Mouse (Mus musculus) embryonic facial prominence, embryonic 11.5 days (tissue): ENCODE data around the gene Ms4a2. TPM values are rescaled to one million over a fixed set of nuclear protein-coding genes. Genes with fewer than 3 reads are reported as not detected.

Experiments
- ATAC-seq: fragments of 200-750 bp; cut with Nextera tagmentation; replicated peaks from 2 replicates; pipeline ENCODE4 v1.8.0; 2017; ENCODE audit warnings: low read depth; ENCODE audit not compliant: insufficient number of reproducible peaks, low FRiP score, low TSS enrichment
- DNase-seq: peaks from one replicate; pipeline ENCODE4 v3.0.0-alpha.2; 2015; ENCODE audit warnings: low spot score
- H3K27ac ChIP-seq: fragments of 300-500 bp; sonication (generic); replicated peaks from 2 replicates; pipeline ENCODE4 v1.5.1; 2014; ENCODE audit warnings: mild to moderate bottlenecking, low read depth, low read length, control low read depth
- H3K27me3 ChIP-seq: fragments of 300-500 bp; sonication (generic); 2 replicates; pipeline ENCODE4 v1.6.1; 2014; ENCODE audit warnings: mild to moderate bottlenecking, low read length, moderate library complexity, mixed read lengths; ENCODE audit not compliant: control insufficient read depth, insufficient read depth
- H3K36me3 ChIP-seq: fragments of 300-500 bp; sonication (generic); replicated peaks from 2 replicates; pipeline ENCODE4 v1.6.1; 2014; ENCODE audit warnings: low read depth, mild to moderate bottlenecking, low read length, moderate library complexity, mixed read lengths; ENCODE audit not compliant: control insufficient read depth, insufficient read depth
- H3K4me1 ChIP-seq: fragments of 300-500 bp; sonication (generic); 2 replicates; pipeline ENCODE4 v1.6.1; 2014; ENCODE audit warnings: low read length, mixed read lengths; ENCODE audit not compliant: control insufficient read depth, insufficient read depth
- H3K4me2 ChIP-seq: fragments of 300-500 bp; sonication (generic); 2 replicates; pipeline ENCODE4 v1.6.1; 2014; ENCODE audit warnings: low read depth, mild to moderate bottlenecking, control low read depth, low read length, moderate library complexity
- H3K4me3 ChIP-seq: fragments of 300-500 bp; sonication (generic); 2 replicates; pipeline ENCODE4 v1.5.1; 2014; ENCODE audit warnings: low read depth, low read length, control low read depth
- H3K9ac ChIP-seq: fragments of 300-500 bp; sonication (generic); replicated peaks from 2 replicates; pipeline ENCODE4 v1.6.1; 2014; ENCODE audit warnings: mild to moderate bottlenecking, control low read depth, low read length
- H3K9me3 ChIP-seq: fragments of 300-500 bp; sonication (generic); replicated peaks from 2 replicates; pipeline ENCODE4 v1.6.1; 2016; ENCODE audit warnings: mild to moderate bottlenecking, low read length, inconsistent platforms, mixed read lengths; ENCODE audit not compliant: control insufficient read depth
- WGBS: fragments of 180-500 bp; shearing (Covaris S2); extraction: QIAGEN DNeasy Blood & Tissue Kit; methylation state at CpG from one replicate; pipeline ENCODE4 v1.1.7; 2014; 5-methylcytosine and 5-hydroxymethylcytosine counted together
- polyA plus RNA-seq: library from polyadenylated mRNA; unstranded; fragments of >200 nt; fragmentation: Nextera tagmentation; extraction: Ambion mirVana; gene quantifications from 2 replicates; pipeline ENCODE4 v1.2.1, GENCODE M21; 2014

Gene Ms4a2
- polyA plus RNA-seq, 1 experiment from 2014 or later = 0.17 TPM

DNA sequence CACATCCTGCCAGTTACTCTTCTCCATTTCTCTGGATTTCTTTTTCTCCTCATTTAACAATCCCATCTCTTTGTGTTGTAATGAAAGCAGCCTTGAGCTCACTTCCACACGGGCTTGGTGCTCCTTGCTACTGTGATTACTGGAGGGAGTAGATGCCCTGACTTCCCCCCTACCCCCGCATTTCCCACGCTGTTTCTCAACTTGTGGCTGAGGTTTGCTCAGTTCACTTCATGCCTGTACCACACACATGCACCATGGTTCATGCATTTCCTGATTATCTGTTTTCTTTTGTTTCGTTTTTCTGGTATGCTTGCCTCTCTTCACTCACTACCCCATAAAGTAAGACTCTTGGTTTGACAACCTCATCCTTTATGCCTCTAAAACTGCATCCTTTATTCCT, 34.3 kb downstream of the Ms4a2 start:
- Histone ChIP-seq H3K9me3 (no peaks in the 10 kb centered on the region), H3K9ac (no peak overlapping the region), H3K4me1 (no peaks in the 10 kb centered on the region), H3K27me3 (no peaks in the 10 kb centered on the region), H3K4me3 (no peak overlapping the region), H3K27ac (no peak overlapping the region), H3K4me2 (no peak overlapping the region), H3K36me3 (no peaks in the 10 kb centered on the region)
- ATAC-seq = no peak
- WGBS = 66% methylated on average over 4 of the region's 4 CpGs
- DNase-seq = no peak

DNA sequence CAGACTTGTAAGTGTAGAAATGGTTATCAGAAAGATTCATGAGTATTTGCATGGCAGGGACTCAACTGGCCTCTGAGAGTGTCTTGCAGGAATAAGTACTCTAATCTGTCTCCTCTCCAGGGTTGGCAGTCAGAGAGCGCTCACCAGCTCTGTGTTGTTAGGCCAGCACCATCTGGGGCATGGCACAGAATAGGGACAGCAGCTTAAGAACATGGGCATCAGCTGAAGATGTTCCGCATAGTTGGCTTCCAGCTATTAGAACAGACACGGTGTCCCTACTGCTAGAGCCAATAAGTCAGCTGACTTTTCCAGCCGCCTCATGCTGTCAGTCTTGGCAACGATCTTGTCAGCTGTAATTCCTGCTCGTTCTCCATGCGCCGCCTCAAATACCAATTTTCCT, 48.6 kb downstream of the Ms4a2 start:
- H3K27ac ChIP-seq = no peak overlapping the region
- no peak for ATAC-seq
- no peaks in the 10 kb centered on the region for H3K9me3 ChIP-seq
- H3K9ac ChIP-seq = no peak overlapping the region
- DNase-seq = no peak
- H3K4me1 ChIP-seq = no peaks in the 10 kb centered on the region
- 84% methylated on average over 8 of the region's 8 CpGs for WGBS
- H3K4me2 ChIP-seq = no peak overlapping the region
- H3K4me3 ChIP-seq = no peak overlapping the region
- no peaks in the 10 kb centered on the region for H3K36me3 ChIP-seq
- H3K27me3 ChIP-seq = no peaks in the 10 kb centered on the region

Other genes with a start within 250 kb of the Ms4a2 start
- gene Ms4a4a, start 248.2 kb downstream of the Ms4a2 start, polyA plus RNA-seq = 1.1 and 1.7 TPM in 2 replicates
- not detected in 2 replicates for gene Ms4a4c, start 218.9 kb downstream of the Ms4a2 start, polyA plus RNA-seq
- gene Ms4a4b, start 180.2 kb downstream of the Ms4a2 start, polyA plus RNA-seq = not detected in 2 replicates
- 1.1 and 1.5 TPM in 2 replicates for gene Ms4a6c, start 154.4 kb downstream of the Ms4a2 start, polyA plus RNA-seq
- gene Gm8369, start 137.8 kb downstream of the Ms4a2 start, polyA plus RNA-seq = not detected in 2 replicates
- gene Ms4a6b, start 107.2 kb downstream of the Ms4a2 start, polyA plus RNA-seq = 2.4 and 2.7 TPM in 2 replicates
- gene Ms4a4d, start 86.9 kb downstream of the Ms4a2 start, polyA plus RNA-seq = 0.49 and 0.91 TPM in 2 replicates
- gene Ms4a6d, start 18.9 kb downstream of the Ms4a2 start, polyA plus RNA-seq = 2.5 and 2.7 TPM in 2 replicates
- 0.36 and 0.52 TPM in 2 replicates for gene Ms4a3, start 17.1 kb upstream of the Ms4a2 start, polyA plus RNA-seq
- gene Oosp2, start 36.8 kb upstream of the Ms4a2 start, polyA plus RNA-seq = not detected in 2 replicates
- gene Oosp1, start 67.4 kb upstream of the Ms4a2 start, polyA plus RNA-seq = not detected in 2 replicates
- not detected in 2 replicates for gene Oosp3, start 73.3 kb upstream of the Ms4a2 start, polyA plus RNA-seq
- gene Gif, start 123.8 kb upstream of the Ms4a2 start, polyA plus RNA-seq = not detected in 2 replicates
- 53.7 and 60.8 TPM in 2 replicates for gene Mrpl16, start 146.7 kb upstream of the Ms4a2 start, polyA plus RNA-seq
- 10.8 and 13.0 TPM in 2 replicates for gene Stx3, start 195.7 kb upstream of the Ms4a2 start, polyA plus RNA-seq
- gene Olfr1417, start 215.5 kb upstream of the Ms4a2 start, polyA plus RNA-seq = not detected in 2 replicates
- gene Olfr1418, start 237.3 kb upstream of the Ms4a2 start, polyA plus RNA-seq = not detected in 2 replicates